Mouse (Mus musculus): ENCODE results near the gene Erc1.

- TF ChIP-seq CTCF (conservative IDR thresholded peaks at IDR 0.05; ENCODE audit: insufficient read depth, insufficient read length, low read depth, low read length), result no peak
- TF ChIP-seq POLR2A (IDR thresholded peaks at IDR 0.05; ENCODE audit: low read depth, low read length), result no peak
Observed at GRCm38 (mm10) chr6:119643880-119644460, 204.0 kb downstream of the Erc1 start.
